ENCODE assay signal across 28 mouse cellular contexts in genomic region chr2:84064371-84064770, GRCm38 (mm10).
A peak's percentile ranks its signal among the peaks of the same experiment; 100 is the strongest.
DNase-seq lines count a peak whose midpoint lies in the region; ATAC-seq and TF ChIP-seq lines count a peak whose summit lies in the region.
"Had no signal": no experiment of that assay in that cellular context is flagged by ENCODE, and none has a peak within 500 bp of the region (broad histone marks: within the 10 kb centered on the region; RNA-seq: fewer than 3 reads in every experiment).

No protein-coding gene starts in this region.

- ATAC-seq in hematopoietic stem cell, adult 5-6 weeks (replicated peaks in 1 of 2; ENCODE audit: insufficient read depth in 1 of 2, low FRiP score in 2 of 2, low TSS enrichment in 1 of 2, low read depth in 1 of 2, poor library complexity in 2 of 2, severe bottlenecking in 2 of 2), result peak; percentile 65 to 72; a peak in 2 of 4 replicates
- 0 out of 2 replicates have a peak, but pooled peaks have one; percentile 44 for ATAC-seq in neutrophil, adult 5-6 weeks (ENCODE audit: extremely low read depth, insufficient number of reproducible peaks, low FRiP score, poor library complexity, severe bottlenecking)
- ATAC-seq: forebrain, embryonic 13.5 days; liver, postnatal 0 days; midbrain, embryonic 16.5 days; Patski had no signal

- no peaks in the 10 kb centered on the region for H3K79me2 ChIP-seq in heart, adult 2 months (replicated peaks; ENCODE audit: control insufficient read depth, insufficient read depth, low read length)
- no peaks in the 10 kb centered on the region for H3K79me2 ChIP-seq in CH12.LX (replicated peaks; ENCODE audit: control insufficient read depth, extremely low read depth, insufficient read depth, poor library complexity, severe bottlenecking)

- no peaks in the 10 kb centered on the region for H3K27me3 ChIP-seq in heart, adult 2 months (ENCODE audit: control insufficient read depth, insufficient read depth, low read length)
- no peaks in the 10 kb centered on the region for H3K27me3 ChIP-seq in CH12.LX (replicated peaks)
- H3K27me3 ChIP-seq in kidney, adult 2 months (replicated peaks; ENCODE audit: control insufficient read depth, insufficient read depth, low read length), result no peaks in the 10 kb centered on the region
- H3K27me3 ChIP-seq: embryonic facial prominence, embryonic 15.5 days; forebrain, embryonic 13.5 days; heart, embryonic 12.5 days; hindbrain, embryonic 15.5 days; limb, embryonic 12.5 days; neural tube, embryonic 12.5 days; stomach, embryonic 15.5 days had no signal

- peaks cover 2% of the 10 kb centered on the region for H3K4me1 ChIP-seq in heart, adult 2 months (ENCODE audit: control insufficient read depth, insufficient read depth, low read length)
- peaks cover 2 to 15% of the 10 kb centered on the region in 2 experiments; a peak in 3 of 4 replicates for H3K4me1 ChIP-seq in CH12.LX (ENCODE audit: control insufficient read depth in 1 of 2, insufficient read depth in 2 of 2)
- H3K4me1 ChIP-seq in kidney, adult 2 months (ENCODE audit: control insufficient read depth, insufficient read depth, low read length), result no peaks in the 10 kb centered on the region
- H3K4me1 ChIP-seq: embryonic facial prominence, embryonic 10.5 days; embryonic facial prominence, embryonic 15.5 days; forebrain, embryonic 13.5 days; heart, embryonic 12.5 days; hindbrain, embryonic 15.5 days; limb, embryonic 12.5 days; midbrain, embryonic 10.5 days; neural tube, embryonic 12.5 days; stomach, embryonic 15.5 days had no signal

- intact Hi-C loops in heart, adult 2 months (cut with DNase I), result loop anchor here (2.0 to 10.0 kb wide), 2 partner anchors 190 to 360 kb away; partner anchors contain the start of gene Calcrl
- intact Hi-C loops in left cerebral cortex, postnatal 10 days (cut with DNase I), result loop anchor here (5.0 kb wide), 1 partner anchor 363 kb away; the partner anchor contains the start of gene Calcrl

- no peak for TF ChIP-seq POLR2A in heart, adult 2 months (IDR thresholded peaks at IDR 0.05; ENCODE audit: insufficient read depth, low read depth, low read length)
- no peak for TF ChIP-seq POLR2A in CH12.LX (IDR thresholded peaks at IDR 0.05; ENCODE audit: low read depth, low read length)
- TF ChIP-seq POLR2A in kidney, adult 2 months (IDR thresholded peaks at IDR 0.05; ENCODE audit: low read depth, low read length), result no peak

- 48% methylated on average over 2 of the region's 2 CpGs for WGBS in heart, adult 2 months
- 64% methylated on average over 2 of the region's 2 CpGs for WGBS in kidney, adult 2 months

- no peak overlapping the region for H3K9ac ChIP-seq in heart, adult 2 months (ENCODE audit: low read depth, low read length)
- H3K9ac ChIP-seq in CH12.LX (ENCODE audit: insufficient read depth, low read depth), result no peak overlapping the region
- H3K9ac ChIP-seq: embryonic facial prominence, embryonic 15.5 days; forebrain, embryonic 13.5 days; heart, embryonic 12.5 days; hindbrain, embryonic 15.5 days; limb, embryonic 12.5 days; liver, postnatal 0 days; neural tube, embryonic 12.5 days; stomach, embryonic 15.5 days had no signal

- in situ Hi-C loops in CH12.LX (cut with MboI; ENCODE audit: low pct_ligation_motif_present, low pct_unique_long_range_greater_than_20kb, low sequenced_read_pairs), result no loop called here

- H3K27ac ChIP-seq in heart, adult 2 months, result no peak overlapping the region
- H3K27ac ChIP-seq in CH12.LX (ENCODE audit: insufficient read depth, low read depth), result no peak overlapping the region
- no peak overlapping the region for H3K27ac ChIP-seq in kidney, adult 2 months (ENCODE audit: insufficient read depth, low read depth, low read length)
- H3K27ac ChIP-seq: embryonic facial prominence, embryonic 10.5 days; embryonic facial prominence, embryonic 15.5 days; forebrain, embryonic 13.5 days; hindbrain, embryonic 15.5 days; limb, embryonic 12.5 days; midbrain, embryonic 10.5 days; neural tube, embryonic 12.5 days; stomach, embryonic 15.5 days had no signal

- TF ChIP-seq CTCF in heart, adult 2 months (IDR thresholded peaks at IDR 0.05), result no peak
- no peak for TF ChIP-seq CTCF in CH12.LX (conservative IDR thresholded peaks at IDR 0.05 in 1 of 2, IDR thresholded peaks at IDR 0.05 in 1 of 2; ENCODE audit: low read depth in 2 of 2, low read length in 2 of 2)
- no peak for TF ChIP-seq CTCF in kidney, adult 2 months (conservative IDR thresholded peaks at IDR 0.05; ENCODE audit: insufficient read depth, insufficient read length, low read depth, low read length)

- dilution Hi-C loops in CH12.LX (cut with MboI; ENCODE audit: extremely low pct_ligation_motif_present, extremely low pct_unique_long_range_greater_than_20kb, low sequenced_read_pairs), result no loop called here

- no peak overlapping the region for H3K4me2 ChIP-seq in CH12.LX (ENCODE audit: insufficient read depth, low read depth, poor library complexity, severe bottlenecking)
- H3K4me2 ChIP-seq: embryonic facial prominence, embryonic 15.5 days; forebrain, embryonic 13.5 days; heart, embryonic 12.5 days; hindbrain, embryonic 15.5 days; limb, embryonic 12.5 days; liver, embryonic 11.5 days; neural tube, embryonic 12.5 days; stomach, embryonic 15.5 days had no signal

- H3K9me3 ChIP-seq in CH12.LX (replicated peaks; ENCODE audit: low read length), result no peaks in the 10 kb centered on the region
- H3K9me3 ChIP-seq: embryonic facial prominence, embryonic 10.5 days; embryonic facial prominence, embryonic 15.5 days; forebrain, embryonic 13.5 days; heart, embryonic 12.5 days; hindbrain, embryonic 15.5 days; limb, embryonic 12.5 days; midbrain, embryonic 10.5 days; neural tube, embryonic 12.5 days; stomach, embryonic 15.5 days had no signal

- no peak for TF ChIP-seq RAD21 in CH12.LX (IDR thresholded peaks at IDR 0.05; ENCODE audit: low read depth, low read length)

- DNase-seq in heart, adult 11 months, result peak; percentile 75
- DNase-seq in heart, adult 2 months, result no peak
- peak; percentile 27 for DNase-seq in CH12.LX (ENCODE audit: extremely low read depth)
- DNase-seq in frontal cortex, postnatal 14 days (ENCODE audit: low spot score in 2 of 2), result no peak
- no peak for DNase-seq in left cerebral cortex, postnatal 10 days (ENCODE audit: extremely low spot score in 1 of 2, low spot score in 2 of 2)
- DNase-seq in kidney, adult 2 months, result no peak
- DNase-seq: adrenal gland, postnatal 10 days; cerebellum, adult 18-20 months; gastrocnemius, postnatal 14 days; heart, postnatal 4 days; kidney, adult 18-20 months; liver, postnatal 0 days; lung, postnatal 4 days had no signal

- no peak for TF ChIP-seq EP300 in heart, adult 2 months (IDR thresholded peaks at IDR 0.05; ENCODE audit: insufficient read depth, low read depth, low read length)
- no peak for TF ChIP-seq EP300 in CH12.LX (IDR thresholded peaks at IDR 0.05; ENCODE audit: low read length)

- no peaks in the 10 kb centered on the region for H3K36me3 ChIP-seq in heart, adult 2 months (ENCODE audit: control insufficient read depth, insufficient read depth, low read length)
- no peaks in the 10 kb centered on the region for H3K36me3 ChIP-seq in CH12.LX (replicated peaks in 1 of 2; ENCODE audit: control insufficient read depth in 1 of 2, insufficient read depth in 1 of 2, low read length in 1 of 2)
- no peaks in the 10 kb centered on the region for H3K36me3 ChIP-seq in kidney, adult 2 months (ENCODE audit: control insufficient read depth, insufficient read depth, low read length)
- H3K36me3 ChIP-seq: embryonic facial prominence, embryonic 10.5 days; embryonic facial prominence, embryonic 15.5 days; heart, embryonic 12.5 days; hindbrain, embryonic 15.5 days; limb, embryonic 12.5 days; midbrain, embryonic 10.5 days; neural tube, embryonic 12.5 days; stomach, embryonic 15.5 days had no signal

- H3K4me3 ChIP-seq in heart, adult 2 months, result no peak overlapping the region
- H3K4me3 ChIP-seq in CH12.LX (replicated peaks in 1 of 3; ENCODE audit: low read depth in 2 of 3, low read length in 2 of 3, poor library complexity in 1 of 3), result no peak overlapping the region
- H3K4me3 ChIP-seq in kidney, adult 2 months (ENCODE audit: insufficient read depth, low read depth, low read length), result no peak overlapping the region
- H3K4me3 ChIP-seq: embryonic facial prominence, embryonic 10.5 days; embryonic facial prominence, embryonic 15.5 days; forebrain, embryonic 13.5 days; heart, embryonic 12.5 days; hindbrain, embryonic 15.5 days; limb, embryonic 12.5 days; midbrain, embryonic 10.5 days; myocyte; neural tube, embryonic 12.5 days; stomach, embryonic 15.5 days had no signal

TF ChIP-seq in CH12.LX, 34 proteins besides CTCF, POLR2A, EP300 and RAD21:
- TF ChIP-seq TCF12 (IDR thresholded peaks at IDR 0.05; ENCODE audit: low read depth, low read length), result no peak
- TF ChIP-seq MXI1 (IDR thresholded peaks at IDR 0.05; ENCODE audit: low read depth, low read length), result no peak
- TF ChIP-seq HCFC1 (IDR thresholded peaks at IDR 0.05; ENCODE audit: low read depth, low read length), result no peak
- TF ChIP-seq GABPA (IDR thresholded peaks at IDR 0.05; ENCODE audit: insufficient replicate concordance, low read depth, low read length), result no peak
- TF ChIP-seq MYC (IDR thresholded peaks at IDR 0.05; ENCODE audit: low read depth, low read length), result no peak
- no peak for TF ChIP-seq ZMIZ1 (IDR thresholded peaks at IDR 0.05; ENCODE audit: low read depth, low read length)
- TF ChIP-seq NRF1 (IDR thresholded peaks at IDR 0.05; ENCODE audit: low read depth, low read length), result no peak
- no peak for TF ChIP-seq POLR2AphosphoS2 (IDR thresholded peaks at IDR 0.05; ENCODE audit: low read depth, low read length)
- TF ChIP-seq ETS1 (conservative IDR thresholded peaks at IDR 0.05; ENCODE audit: low read depth, low read length), result no peak
- no peak for TF ChIP-seq ZC3H11A (IDR thresholded peaks at IDR 0.05; ENCODE audit: low read depth, low read length)
- no peak for TF ChIP-seq IRF4 (IDR thresholded peaks at IDR 0.05; ENCODE audit: low read depth, low read length)

Comparison
In these comparisons a context has a peak if more than half of its experiments do, and no peak if none do; other contexts are left out.
1. DNase-seq: peak in heart, adult 11 months (single experiment) and CH12.LX (single experiment); none in heart, adult 2 months (0 of 2), frontal cortex, postnatal 14 days (0 of 2), left cerebral cortex, postnatal 10 days (0 of 2) and kidney, adult 2 months (single experiment).